Mouse (Mus musculus): Measurements from ENCODE around the gene Lrrc30. TPM values are rescaled to one million over a fixed set of nuclear protein-coding genes. Genes with fewer than 3 reads are reported as not detected.

Lrrc30 gene
- polyA plus RNA-seq, 1 experiment, result not detected

DNA sequence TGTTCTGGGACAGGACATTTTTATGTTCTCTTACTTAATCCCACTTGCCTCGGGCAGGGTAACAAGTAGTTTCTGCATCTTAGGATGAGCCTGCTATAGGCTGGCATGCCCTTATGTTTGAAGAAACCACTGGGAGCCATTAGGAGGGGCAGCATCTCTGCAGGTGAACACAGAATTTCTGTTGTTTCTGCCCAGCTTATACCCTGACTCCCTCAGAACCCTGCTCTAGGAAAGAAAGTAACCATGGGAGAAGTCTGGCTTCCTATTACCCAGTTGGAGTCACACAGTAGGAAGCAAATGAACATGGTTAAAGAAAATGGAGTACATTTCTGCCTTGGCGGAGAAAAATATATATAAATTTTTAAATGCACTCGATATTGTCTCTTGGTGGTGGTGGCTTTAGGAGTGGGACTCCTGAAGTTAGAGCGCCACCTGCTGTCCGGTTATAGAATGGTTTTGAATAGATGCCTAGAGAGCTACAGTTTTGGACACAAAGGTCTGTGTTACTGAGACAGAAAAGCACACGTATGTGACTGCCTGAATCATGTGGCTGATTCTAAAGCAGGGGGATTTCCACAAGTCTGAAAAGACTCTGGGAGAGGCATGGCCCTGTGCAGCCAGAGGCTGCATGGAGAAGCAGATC is 47.5 kb downstream of the Lrrc30 start:
- TF ChIP-seq FLI1 (IDR thresholded peaks at IDR 0.05; ENCODE audit: low read length), result no peak
- TF ChIP-seq GATA1 (IDR thresholded peaks at IDR 0.05; ENCODE audit: borderline replicate concordance, low read length), result no peak
- no peaks in the 10 kb centered on the region for H3K27me3 ChIP-seq (replicated peaks)
- H3K4me3 ChIP-seq (replicated peaks), result no peak overlapping the region
- H3K9me3 ChIP-seq, result no peaks in the 10 kb centered on the region
- no peaks in the 10 kb centered on the region for H3K4me1 ChIP-seq
- H3K36me3 ChIP-seq (replicated peaks; ENCODE audit: low read length), result no peaks in the 10 kb centered on the region

DNA sequence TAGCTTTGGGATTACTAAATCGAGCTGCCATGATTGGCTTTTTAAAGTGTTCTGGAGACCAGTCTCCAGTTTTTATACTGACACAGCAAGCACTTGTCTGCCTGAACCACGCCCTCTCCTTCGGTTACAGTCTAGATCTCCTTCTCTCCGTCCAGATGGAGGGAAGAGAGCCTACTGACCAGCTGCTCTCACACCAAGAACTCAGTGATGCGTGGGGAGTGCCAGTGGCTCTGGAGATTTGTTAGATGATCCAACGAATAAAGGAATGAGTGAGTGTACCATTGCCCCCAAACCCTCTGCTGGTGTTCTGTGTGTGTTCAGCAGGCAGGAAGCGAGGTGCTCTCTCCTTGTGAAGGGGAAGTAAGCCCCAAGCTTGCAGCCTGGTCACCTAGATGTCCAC is 48.0 kb downstream of the Lrrc30 start:
- Histone ChIP-seq H3K27me3 (replicated peaks) (no peaks in the 10 kb centered on the region), H3K36me3 (replicated peaks; ENCODE audit: low read length) (no peaks in the 10 kb centered on the region), H3K4me1 (no peaks in the 10 kb centered on the region), H3K4me3 (replicated peaks) (no peak overlapping the region), H3K9me3 (no peaks in the 10 kb centered on the region)
- no peak for TF ChIP-seq FLI1 (IDR thresholded peaks at IDR 0.05; ENCODE audit: low read length)

DNA sequence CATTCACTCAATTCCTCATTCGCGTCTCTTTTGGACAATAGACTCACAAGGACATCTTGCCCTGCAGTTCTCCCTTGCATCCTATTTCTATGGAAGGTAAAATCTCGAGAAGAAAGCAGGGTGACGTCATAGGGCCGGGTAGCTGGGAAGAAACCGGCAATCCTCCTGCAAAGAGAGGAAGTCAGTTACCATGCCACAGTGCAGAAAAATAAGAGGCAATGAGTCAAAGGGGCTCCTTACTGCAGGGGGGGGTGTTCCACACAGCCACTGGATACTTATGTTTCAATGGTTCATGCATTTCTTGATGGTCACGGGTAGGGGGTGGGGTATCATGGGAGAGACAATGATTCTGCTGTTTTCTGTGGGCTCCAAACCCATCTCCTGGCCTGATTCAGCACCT is 49.1 kb downstream of the Lrrc30 start:
- H3K36me3 ChIP-seq (replicated peaks; ENCODE audit: low read length), result no peaks in the 10 kb centered on the region
- no peak overlapping the region for H3K4me3 ChIP-seq (replicated peaks)
- H3K9me3 ChIP-seq, result peaks cover 4% of the 10 kb centered on the region
- TF ChIP-seq FLI1 (IDR thresholded peaks at IDR 0.05; ENCODE audit: low read length), result no peak
- TF ChIP-seq GATA1 (IDR thresholded peaks at IDR 0.05; ENCODE audit: borderline replicate concordance, low read length), result no peak
- no peaks in the 10 kb centered on the region for H3K27me3 ChIP-seq (replicated peaks)
- no peaks in the 10 kb centered on the region for H3K4me1 ChIP-seq

DNA sequence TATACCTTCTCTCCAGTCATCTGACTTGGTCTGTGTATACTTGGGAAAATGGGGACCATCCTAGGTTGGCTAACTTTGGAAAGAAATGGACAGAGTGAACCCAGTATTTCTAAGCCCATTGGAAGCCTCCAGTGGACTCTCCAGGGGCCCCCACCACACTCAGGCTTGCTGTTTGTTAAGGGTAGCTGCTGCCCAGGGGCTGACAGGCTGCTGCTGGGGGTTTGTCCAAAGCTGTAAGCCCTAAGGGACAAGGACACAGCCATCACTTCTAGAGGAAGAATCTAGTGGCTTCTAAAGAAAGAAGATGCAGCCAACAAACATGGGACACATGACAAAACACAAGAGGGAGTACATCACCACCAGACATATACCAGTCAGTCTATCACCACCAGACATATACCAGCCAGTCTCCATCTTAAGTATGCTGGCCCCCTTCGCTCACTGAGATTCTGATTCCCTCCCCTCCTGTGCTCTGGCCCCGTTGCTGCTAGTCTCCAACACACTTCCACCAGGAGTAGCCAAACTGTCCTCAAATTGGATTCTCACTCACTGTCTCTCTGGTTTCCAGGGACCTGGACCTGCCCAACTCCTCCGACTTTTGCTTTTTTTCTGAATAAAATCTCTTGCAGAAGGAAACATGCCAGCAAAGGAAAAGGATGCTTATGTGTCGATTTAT is 49.7 kb downstream of the Lrrc30 start:
- Histone ChIP-seq H3K9me3 (peaks cover 7% of the 10 kb centered on the region), H3K4me3 (replicated peaks) (no peak overlapping the region), H3K4me1 (no peaks in the 10 kb centered on the region), H3K27me3 (replicated peaks) (no peaks in the 10 kb centered on the region), H3K36me3 (replicated peaks; ENCODE audit: low read length) (no peaks in the 10 kb centered on the region)
- TF ChIP-seq FLI1 (IDR thresholded peaks at IDR 0.05; ENCODE audit: low read length) (no peak), GATA1 (IDR thresholded peaks at IDR 0.05; ENCODE audit: borderline replicate concordance, low read length) (no peak)

DNA sequence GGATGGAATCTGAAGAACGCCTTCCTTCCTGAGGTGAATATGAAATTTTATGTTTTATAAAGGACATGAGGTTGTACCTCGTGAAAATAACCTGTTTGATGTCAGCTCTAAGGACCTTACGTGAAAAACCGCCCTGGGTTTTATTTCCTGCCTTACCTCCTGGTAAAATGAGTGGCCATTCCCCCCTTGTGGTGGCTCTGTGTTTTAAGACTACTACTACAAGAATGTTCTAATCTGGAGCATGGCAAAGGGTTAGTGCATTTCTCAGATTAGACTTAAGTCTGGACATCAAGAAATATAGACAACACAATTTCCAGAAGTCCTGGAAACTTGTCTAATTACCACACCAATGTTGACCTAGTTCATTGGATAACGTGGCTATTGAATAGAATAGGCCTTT is 50.7 kb downstream of the Lrrc30 start:
- TF ChIP-seq GATA1 (IDR thresholded peaks at IDR 0.05; ENCODE audit: borderline replicate concordance, low read length) (no peak), FLI1 (IDR thresholded peaks at IDR 0.05; ENCODE audit: low read length) (no peak)
- Histone ChIP-seq H3K36me3 (replicated peaks; ENCODE audit: low read length) (no peaks in the 10 kb centered on the region), H3K27me3 (replicated peaks) (no peaks in the 10 kb centered on the region), H3K4me3 (replicated peaks) (no peak overlapping the region), H3K9me3 (peaks cover 16% of the 10 kb centered on the region), H3K4me1 (no peaks in the 10 kb centered on the region)

Other genes with a start within 250 kb of the Lrrc30 start
- not detected in 2 replicates for gene Lama1, start 64.5 kb upstream of the Lrrc30 start, polyA plus RNA-seq (2012; ENCODE audit: insufficient read depth, low replicate concordance)